Mouse (Mus musculus): ENCODE results near the gene I0C0044D17Rik. TPM values are rescaled to one million over a fixed set of nuclear protein-coding genes. Genes with fewer than 3 reads are reported as not detected.

I0C0044D17Rik gene
- total and polyA plus RNA-seq, 2 experiments from 2014 or later, result not detected

GRCm38 (mm10) chr4:98778219-98778618 lies 45.4 kb downstream of the I0C0044D17Rik start:
- no peak for TF ChIP-seq CTCF (IDR thresholded peaks at IDR 0.05; ENCODE audit: low read depth)
- no peak for ATAC-seq
- no peaks in the 10 kb centered on the region for H3K4me1 ChIP-seq (ENCODE audit: insufficient read depth, low read length)
- H3K4me2 ChIP-seq (ENCODE audit: low read depth, low read length), result peak overlapping the region; percentile 31
- no peaks in the 10 kb centered on the region for H3K9me3 ChIP-seq (ENCODE audit: low read length)
- H3K27ac ChIP-seq, result no peak overlapping the region
- no peak for DNase-seq (ENCODE audit: low spot score)
- peak overlapping the region; percentile 10 for H3K4me3 ChIP-seq (ENCODE audit: low read length)
- H3K9ac ChIP-seq (replicated peaks; ENCODE audit: low read length), result no peak overlapping the region
- 28% methylated on average over 16 of the region's 16 CpGs for WGBS
- H3K27me3 ChIP-seq (ENCODE audit: insufficient read depth, low read length), result no peaks in the 10 kb centered on the region
- no peaks in the 10 kb centered on the region for H3K36me3 ChIP-seq (ENCODE audit: insufficient read depth, low read length)

- Histone ChIP-seq H3K36me3 (ENCODE audit: insufficient read depth, low read length) (no peaks in the 10 kb centered on the region), H3K4me3 (ENCODE audit: low read length) (no peak overlapping the region), H3K9me3 (ENCODE audit: low read length) (no peaks in the 10 kb centered on the region), H3K4me1 (ENCODE audit: insufficient read depth, low read length) (no peaks in the 10 kb centered on the region), H3K27ac (no peak overlapping the region), H3K27me3 (ENCODE audit: insufficient read depth, low read length) (no peaks in the 10 kb centered on the region), H3K4me2 (ENCODE audit: low read depth, low read length) (no peak overlapping the region), H3K9ac (replicated peaks; ENCODE audit: low read length) (no peak overlapping the region)
- WGBS, result 87% methylated on average over 6 of the region's 6 CpGs
- DNase-seq (ENCODE audit: low spot score) (no peak), ATAC-seq (no peak)
- no peak for TF ChIP-seq CTCF (IDR thresholded peaks at IDR 0.05; ENCODE audit: low read depth)
Observed at GRCm38 (mm10) chr4:98777464-98777863, 46.2 kb downstream of the I0C0044D17Rik start.

GRCm38 (mm10) chr4:98776721-98777427 lies 46.8 kb downstream of the I0C0044D17Rik start:
- no peaks in the 10 kb centered on the region for H3K27me3 ChIP-seq (ENCODE audit: insufficient read depth, low read length)
- no peak for TF ChIP-seq CTCF (IDR thresholded peaks at IDR 0.05; ENCODE audit: low read depth)

GRCm38 (mm10) chr4:98773785-98774184 lies 49.9 kb downstream of the I0C0044D17Rik start:
- H3K27ac ChIP-seq, result no peak overlapping the region
- H3K9me3 ChIP-seq (ENCODE audit: low read length), result no peaks in the 10 kb centered on the region
- DNase-seq (ENCODE audit: low spot score) (no peak), ATAC-seq (no peak)
- 89% methylated on average over 5 of the region's 5 CpGs for WGBS
- no peaks in the 10 kb centered on the region for H3K27me3 ChIP-seq (ENCODE audit: insufficient read depth, low read length)
- no peak overlapping the region for H3K4me2 ChIP-seq (ENCODE audit: low read depth, low read length)
- no peak overlapping the region for H3K9ac ChIP-seq (replicated peaks; ENCODE audit: low read length)
- no peak overlapping the region for H3K4me3 ChIP-seq (ENCODE audit: low read length)
- TF ChIP-seq CTCF (IDR thresholded peaks at IDR 0.05; ENCODE audit: low read depth), result no peak
- no peaks in the 10 kb centered on the region for H3K4me1 ChIP-seq (ENCODE audit: insufficient read depth, low read length)
- H3K36me3 ChIP-seq (ENCODE audit: insufficient read depth, low read length), result no peaks in the 10 kb centered on the region

More at GRCm38 (mm10) chr4:98776721-98777427, 46.8 kb downstream of the I0C0044D17Rik start:
- DNase-seq (ENCODE audit: low spot score) (no peak), ATAC-seq (no peak)
- H3K36me3 ChIP-seq (ENCODE audit: insufficient read depth, low read length), result no peaks in the 10 kb centered on the region
- H3K9ac ChIP-seq (replicated peaks; ENCODE audit: low read length), result no peak overlapping the region
- H3K4me1 ChIP-seq (ENCODE audit: insufficient read depth, low read length), result no peaks in the 10 kb centered on the region
- no peaks in the 10 kb centered on the region for H3K9me3 ChIP-seq (ENCODE audit: low read length)
- H3K27ac ChIP-seq, result no peak overlapping the region
- H3K4me3 ChIP-seq (ENCODE audit: low read length), result no peak overlapping the region
- H3K4me2 ChIP-seq (ENCODE audit: low read depth, low read length), result no peak overlapping the region
- 90% methylated on average over 10 of the region's 10 CpGs for WGBS

Other genes starting within 250 kb of the I0C0044D17Rik start
- gene L1td1, start 97.1 kb downstream of the I0C0044D17Rik start, total RNA-seq (2014; rRNA removed), result 1.0 TPM in 1 of 2 replicates, not detected in the other
- gene L1td1, start 97.1 kb downstream of the I0C0044D17Rik start, polyA plus RNA-seq (2015; fragmentation: Nextera tagmentation; extraction: Ambion mirVana), result 0.15 and 0.19 TPM in 2 replicates
- 5.6 and 5.9 TPM in 2 replicates for gene Kank4, start 6.3 kb downstream of the I0C0044D17Rik start, total RNA-seq (2014; rRNA removed)
- gene Kank4, start 6.3 kb downstream of the I0C0044D17Rik start, polyA plus RNA-seq (2015; fragmentation: Nextera tagmentation; extraction: Ambion mirVana), result 0.67 and 0.69 TPM in 2 replicates
- 9.9 and 11.4 TPM in 2 replicates for gene Usp1, start 100.0 kb upstream of the I0C0044D17Rik start, total RNA-seq (2014; rRNA removed)
- gene Usp1, start 100.0 kb upstream of the I0C0044D17Rik start, polyA plus RNA-seq (2015; fragmentation: Nextera tagmentation; extraction: Ambion mirVana), result 39.6 and 42.6 TPM in 2 replicates
- gene Angptl3, start 207.1 kb upstream of the I0C0044D17Rik start, total RNA-seq (2014; rRNA removed), result not detected in 2 replicates
- gene Angptl3, start 207.1 kb upstream of the I0C0044D17Rik start, polyA plus RNA-seq (2015; fragmentation: Nextera tagmentation; extraction: Ambion mirVana), result 0.60 and 1.1 TPM in 2 replicates